8 mouse cellular contexts compared by ENCODE assay signal in genomic region chr1:126568520-126569197, GRCm38 (mm10).
DNase-seq lines count a peak whose midpoint lies in the region; ATAC-seq and TF ChIP-seq lines count a peak whose summit lies in the region.

No protein-coding gene starts in this region.

- no peak for TF ChIP-seq POLR2A in thymus, adult 2 months (IDR thresholded peaks at IDR 0.05; ENCODE audit: control insufficient read depth, extremely low read depth, insufficient read depth, low read length, poor library complexity)

- no peaks in the 10 kb centered on the region for H3K27me3 ChIP-seq in thymus, adult 2 months (ENCODE audit: control insufficient read depth, insufficient read depth, low read length)
- no peaks in the 10 kb centered on the region for H3K27me3 ChIP-seq in stomach, postnatal 0 days (ENCODE audit: control insufficient read depth, insufficient read depth, low read length)

- H3K9ac ChIP-seq in stomach, postnatal 0 days (ENCODE audit: low read length): no peak overlapping the region

- 97% methylated on average over 8 of the region's 8 CpGs for WGBS in thymus, adult 2 months
- 92% methylated on average over 8 of the region's 8 CpGs for WGBS in stomach, postnatal 0 days

- H3K4me1 ChIP-seq in thymus, adult 2 months (replicated peaks; ENCODE audit: control insufficient read depth, insufficient read depth, low read length): no peaks in the 10 kb centered on the region
- no peaks in the 10 kb centered on the region for H3K4me1 ChIP-seq in stomach, postnatal 0 days (replicated peaks; ENCODE audit: control insufficient read depth, insufficient read depth)

- no peak for TF ChIP-seq EP300 in stomach, postnatal 0 days (optimal IDR thresholded peaks at IDR 0.05)

- no peaks in the 10 kb centered on the region for H3K36me3 ChIP-seq in thymus, adult 2 months (ENCODE audit: control insufficient read depth, insufficient read depth, low read length)
- H3K36me3 ChIP-seq in stomach, postnatal 0 days (ENCODE audit: control insufficient read depth, insufficient read depth, low read length): no peaks in the 10 kb centered on the region

- intact Hi-C loops in heart, postnatal 14 days (cut with DNase I): no loop called here
- intact Hi-C loops in left cerebral cortex, postnatal 4 days (cut with DNase I): no loop called here

- DNase-seq in heart, postnatal 14 days: peak; percentile 16 to 25
- DNase-seq in heart, adult 9 months (ENCODE audit: low spot score in 2 of 2): no peak
- DNase-seq in thymus, adult 2 months: peak; percentile 30
- no peak for DNase-seq in thymus, adult 18-20 months
- DNase-seq in cerebellum, postnatal 36 days: peak; percentile 21 to 23
- peak; percentile 43 for DNase-seq in left cerebral cortex, postnatal 4 days
- peak; percentile 50 for DNase-seq in stomach, postnatal 0 days (ENCODE audit: low spot score)
- DNase-seq in urinary bladder, postnatal 10 days (ENCODE audit: low spot score): no peak

- no peaks in the 10 kb centered on the region for H3K9me3 ChIP-seq in stomach, postnatal 0 days (ENCODE audit: control insufficient read depth, low read length)

- H3K27ac ChIP-seq in thymus, adult 2 months (ENCODE audit: control insufficient read depth, insufficient read depth, low read length): no peak overlapping the region
- no peak overlapping the region for H3K27ac ChIP-seq in stomach, postnatal 0 days (replicated peaks)

- ATAC-seq in stomach, postnatal 0 days (ENCODE audit: low FRiP score, low TSS enrichment): no peak

- H3K4me3 ChIP-seq in thymus, adult 2 months (ENCODE audit: control insufficient read depth, insufficient read depth, low read length): no peak overlapping the region
- H3K4me3 ChIP-seq in stomach, postnatal 0 days (ENCODE audit: low read depth, low read length): no peak overlapping the region

- H3K4me2 ChIP-seq in stomach, postnatal 0 days (replicated peaks; ENCODE audit: low read depth): no peak overlapping the region

- no peak for TF ChIP-seq CTCF in thymus, adult 2 months (IDR thresholded peaks at IDR 0.05; ENCODE audit: borderline replicate concordance, control insufficient read depth, extremely low read depth, insufficient read depth, low read length, poor library complexity)
- peak; percentile 72 for TF ChIP-seq CTCF in stomach, postnatal 0 days (IDR thresholded peaks at IDR 0.05; ENCODE audit: low read depth)

Comparison
In these comparisons a context has a peak if more than half of its experiments do, and no peak if none do; other contexts are left out.
1. DNase-seq: peak in heart, postnatal 14 days (2 of 2), thymus, adult 2 months (single experiment), cerebellum, postnatal 36 days (2 of 2), left cerebral cortex, postnatal 4 days (single experiment) and stomach, postnatal 0 days (single experiment); none in heart, adult 9 months (0 of 2), thymus, adult 18-20 months (0 of 2) and urinary bladder, postnatal 10 days (single experiment).